Mouse (Mus musculus) heart, postnatal 10 days (tissue): ENCODE measurements around the gene Mief2. TPM values are rescaled to one million over a fixed set of nuclear protein-coding genes. Genes with fewer than 3 reads are reported as not detected.

Experiments used
- DNase-seq, 2 experiments: peaks; one replicate each; pipeline ENCODE4 v3.0.0; 2021
- intact Hi-C: fragments of 180-260 bp; cut with DNase I; formaldehyde crosslinking; loops from one replicate; pipeline ENCODE4 v1.15.1; 2025
- microRNA-seq, 2 experiments: library from miRNA; unstranded; fragments of <30 nt; microRNA quantifications; one replicate each; pipeline ENCODE4 v1.2.0; 2022
- total RNA-seq, 2 experiments: library from RNA; stranded (reverse); gene quantifications; 2 replicates each; pipeline ENCODE4 v1.2.3; 2021

Mief2 gene
- total RNA-seq, 2 experiments from 2014 or later = 24.2 to 26.6 TPM

DNA sequence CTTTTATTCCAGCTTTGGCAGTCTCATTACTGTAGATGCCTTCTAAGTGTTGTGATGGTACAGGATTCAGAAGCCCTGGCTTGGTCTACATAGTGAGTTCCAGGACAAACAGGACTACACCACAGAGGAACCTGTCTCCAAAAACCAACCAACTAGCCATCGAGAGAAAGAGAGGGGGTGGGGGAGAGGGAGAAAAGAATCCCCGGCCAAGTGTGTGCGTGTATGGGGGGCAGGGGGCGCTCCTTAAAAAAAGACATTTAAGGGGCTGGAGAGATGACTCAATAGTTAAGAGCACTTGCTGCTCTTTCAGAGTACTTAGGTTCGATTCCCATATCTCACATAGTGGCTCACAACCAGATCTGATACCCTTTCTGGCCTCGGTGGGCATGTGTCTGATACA lies 47.4 kb downstream of the Mief2 start:
- intact Hi-C loops = no loop called here
- DNase-seq = no peak

DNA sequence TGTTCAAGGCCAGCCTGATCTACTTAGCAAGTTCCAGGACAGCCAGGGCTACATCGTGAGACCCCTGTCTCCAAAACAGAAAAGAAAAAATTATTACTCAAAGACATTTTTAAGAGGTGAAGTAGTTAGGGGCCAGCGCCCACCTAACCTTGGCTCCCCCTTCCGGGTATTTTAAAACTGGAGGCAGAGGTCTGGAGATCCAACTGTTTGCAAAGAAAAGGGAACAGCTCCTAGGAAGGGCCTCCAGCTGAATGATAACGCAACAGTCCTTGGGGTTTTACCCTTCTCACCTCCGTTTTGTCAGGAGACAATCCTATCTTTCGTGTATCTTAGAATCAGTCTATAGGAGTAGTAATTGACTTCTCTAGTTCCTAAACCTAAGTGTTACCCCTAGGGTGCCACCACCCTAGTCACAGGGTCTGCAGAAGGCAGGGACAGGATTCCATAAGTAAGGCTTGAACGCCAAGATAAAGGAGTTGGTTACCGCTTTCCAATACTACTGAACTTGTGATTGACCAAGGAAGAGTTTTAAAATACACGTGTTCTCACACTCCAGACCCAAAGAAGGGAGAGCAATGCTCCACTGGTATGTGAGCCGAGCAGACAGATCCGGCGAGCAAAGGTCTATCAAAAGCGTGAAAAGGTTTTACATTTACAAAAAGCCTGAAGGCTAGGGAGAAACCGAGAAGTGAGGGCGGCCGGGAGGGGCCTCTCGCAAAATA lies 48.1 kb downstream of the Mief2 start:
- intact Hi-C loops = loop anchor here (2.0 kb wide), 1 partner anchor 49 kb away; the partner anchor contains the start of gene Flii
- DNase-seq = no peak

DNA sequence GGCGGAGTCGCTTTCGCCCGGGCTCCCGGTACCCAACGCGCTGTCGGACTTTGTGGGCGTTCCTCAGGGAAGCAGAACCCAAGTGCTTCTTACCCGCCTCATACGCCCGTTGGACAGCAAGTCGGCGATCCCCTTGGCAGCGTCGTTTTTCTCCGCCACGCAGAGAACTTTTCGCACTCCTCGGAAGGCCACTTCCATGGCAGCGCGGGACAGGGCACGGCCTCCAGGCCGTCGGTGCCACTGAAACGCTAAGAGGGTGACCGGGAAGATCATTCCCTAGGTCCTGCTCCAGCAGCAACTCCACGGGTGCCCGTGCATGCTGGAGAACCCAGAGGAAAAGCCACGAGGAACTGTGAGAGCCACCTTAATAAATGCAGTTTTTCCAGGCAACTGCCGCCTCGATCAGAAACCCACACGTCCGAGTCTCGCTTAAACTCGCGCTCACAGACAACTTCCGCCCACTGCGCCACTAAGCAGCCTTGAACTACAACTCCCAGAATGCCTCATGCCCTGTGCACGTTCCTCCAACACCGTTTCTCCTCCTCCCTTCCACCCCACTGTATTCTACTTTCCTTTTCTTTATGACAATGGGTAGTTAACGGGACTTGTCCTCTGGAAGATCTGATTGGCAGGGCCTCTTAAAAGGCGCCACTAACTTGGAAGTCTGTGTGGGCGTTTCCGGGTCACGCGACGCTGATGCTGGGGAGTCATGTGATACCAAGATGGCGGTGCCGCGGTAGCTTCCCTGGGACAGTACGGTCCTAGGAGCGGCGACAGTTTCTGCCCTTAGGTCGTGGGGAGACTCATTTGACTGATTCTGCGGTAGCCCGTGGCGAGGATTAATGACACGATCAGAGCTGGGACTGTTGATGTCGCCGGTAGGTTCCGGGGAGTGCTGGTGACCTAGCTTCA lies 48.9 kb downstream of the Mief2 start, which contains the start of the genes Top3a and Smcr8:
TSS of gene Top3a (minus strand) at position 537 of the 912 bp plus-strand sequence.
TSS of gene Smcr8 (plus strand) at position 696 of the 912 bp plus-strand sequence.
- DNase-seq = peak; percentile 92
- intact Hi-C loops = loop anchor here (2.0 kb wide), 1 partner anchor 50 kb away; the partner anchor contains the start of gene Flii

- intact Hi-C loops = loop anchor here (2.0 kb wide), 1 partner anchor 51 kb away; the partner anchor contains the start of gene Flii
- DNase-seq = no peak
Measured at GRCm38 (mm10) chr11:60777801-60778370, 49.7 kb downstream of the Mief2 start.

DNA sequence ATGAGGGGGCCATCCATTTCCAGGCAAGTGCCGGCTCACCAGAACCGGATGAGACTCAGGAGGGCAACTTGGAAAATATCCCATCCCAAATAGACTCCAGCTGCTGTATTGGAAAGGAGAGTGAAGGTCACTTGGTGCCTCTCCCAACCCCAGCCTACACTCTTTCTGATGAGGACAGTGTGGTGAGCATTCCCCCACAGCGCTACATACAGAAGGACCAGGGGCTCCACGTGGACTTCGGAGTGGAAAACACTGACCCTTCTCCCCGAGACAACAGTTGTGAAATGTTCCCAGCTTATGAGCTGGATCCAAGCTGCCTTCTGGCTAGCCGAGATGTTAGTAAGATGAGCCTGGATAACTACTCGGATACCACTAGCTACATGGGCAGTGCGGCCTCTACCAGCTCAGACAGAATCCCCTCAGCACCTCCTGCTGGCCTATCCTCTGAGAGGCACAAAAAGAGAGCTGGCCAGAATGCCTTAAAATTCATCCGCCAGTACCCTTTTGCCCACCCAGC lies 51.5 kb downstream of the Mief2 start:
- intact Hi-C loops = loop anchor here (5.0 kb wide), 1 partner anchor 77 kb away; no protein-coding TSS in a partner anchor
- DNase-seq = no peak

Small RNA genes within 50 kb of the gene (microRNA-seq; reads per million reads assigned to microRNA genes)
- 5.2 to 5.4 reads per million in 2 experiments for gene Mir5100

Other genes starting within 250 kb of the Mief2 start
- gene Alkbh5, start 192.0 kb upstream of the Mief2 start, total RNA-seq = 10 to 100 TPM; 71.1 to 73.0 TPM
- 10 to 100 TPM; 23.8 to 25.2 TPM for gene Llgl1, start 28.7 kb upstream of the Mief2 start, total RNA-seq
- 100 to 1,000 TPM; 106 to 117 TPM for gene Flii, start 1.1 kb upstream of the Mief2 start, total RNA-seq
- 1 to 10 TPM; 5.3 to 6.3 TPM for gene Top3a, start 49.0 kb downstream of the Mief2 start, total RNA-seq
- 10 to 100 TPM; 16.1 to 16.6 TPM for gene Smcr8, start 49.1 kb downstream of the Mief2 start, total RNA-seq
- 10 to 100 TPM; 19.9 to 22.4 TPM for gene Shmt1, start 83.3 kb downstream of the Mief2 start, total RNA-seq
- gene Dhrs7b, start 102.2 kb downstream of the Mief2 start, total RNA-seq = 10 to 100 TPM; 18.9 to 21.1 TPM
- gene Tmem11, start 150.9 kb downstream of the Mief2 start, total RNA-seq = 10 to 100 TPM; 37.2 to 38.3 TPM
- gene Natd1, start 186.4 kb downstream of the Mief2 start, total RNA-seq = 10 to 100 TPM; 18.1 to 24.2 TPM
- 10 to 100 TPM; 56.2 to 57.1 TPM for gene Map2k3, start 203.6 kb downstream of the Mief2 start, total RNA-seq